Mouse (Mus musculus) left cerebral cortex, postnatal 4 days (tissue): ENCODE results near the gene Rxfp2. TPM values are rescaled to one million over a fixed set of nuclear protein-coding genes. Genes with fewer than 3 reads are reported as not detected.
A peak's percentile ranks its signal among the peaks of the same experiment; 100 is the strongest.

Source experiments
- DNase-seq: peaks from one replicate; pipeline ENCODE4 v3.0.0-alpha.2; 2022
- intact Hi-C: fragments of 180-260 bp; cut with DNase I; formaldehyde crosslinking; loops from one replicate; pipeline ENCODE4 v1.15.1; 2025
- total RNA-seq, 2 experiments: library from RNA; stranded (reverse); gene quantifications; 2 replicates each; pipeline ENCODE4 v1.2.3; 2021

Gene Rxfp2
- total RNA-seq, 2 experiments from 2014 or later = 1.4 to 1.5 TPM

GRCm38 (mm10) chr5:150036286-150036685 is 17.8 kb downstream of the Rxfp2 start:
- no peak for DNase-seq
- intact Hi-C loops = no loop called here

- intact Hi-C loops = no loop called here
Observed at GRCm38 (mm10) chr5:150036918-150037317, 18.4 kb downstream of the Rxfp2 start.

GRCm38 (mm10) chr5:150044533-150044932 is 26.1 kb downstream of the Rxfp2 start:
- DNase-seq = no peak
- intact Hi-C loops = no loop called here

More at GRCm38 (mm10) chr5:150036918-150037317, 18.4 kb downstream of the Rxfp2 start:
- DNase-seq = no peak

- intact Hi-C loops = no loop called here
- DNase-seq = no peak
Observed at GRCm38 (mm10) chr5:150046438-150046837, 28.0 kb downstream of the Rxfp2 start.

GRCm38 (mm10) chr5:150049946-150050345 is 31.5 kb downstream of the Rxfp2 start:
- intact Hi-C loops = no loop called here
- peak; percentile 34 for DNase-seq

- peak; percentile 52 for DNase-seq
- intact Hi-C loops = no loop called here
Observed at GRCm38 (mm10) chr5:150051828-150052227, 33.4 kb downstream of the Rxfp2 start.

- no peak for DNase-seq
- intact Hi-C loops = no loop called here
Observed at GRCm38 (mm10) chr5:150053294-150053693, 34.8 kb downstream of the Rxfp2 start.

GRCm38 (mm10) chr5:150053956-150054355 is 35.5 kb downstream of the Rxfp2 start:
- intact Hi-C loops = no loop called here
- DNase-seq = no peak

- DNase-seq = no peak
Observed at GRCm38 (mm10) chr5:150055322-150055721, 36.8 kb downstream of the Rxfp2 start.

GRCm38 (mm10) chr5:150056056-150056455 is 37.6 kb downstream of the Rxfp2 start:
- intact Hi-C loops = no loop called here
- no peak for DNase-seq

More at GRCm38 (mm10) chr5:150055322-150055721, 36.8 kb downstream of the Rxfp2 start:
- intact Hi-C loops = no loop called here

- intact Hi-C loops = no loop called here
- no peak for DNase-seq
Observed at GRCm38 (mm10) chr5:150058845-150059244, 40.4 kb downstream of the Rxfp2 start.

GRCm38 (mm10) chr5:150059466-150059865 is 41.0 kb downstream of the Rxfp2 start:
- intact Hi-C loops = no loop called here
- no peak for DNase-seq

GRCm38 (mm10) chr5:150061086-150061485 is 42.6 kb downstream of the Rxfp2 start:
- intact Hi-C loops = no loop called here
- no peak for DNase-seq

- intact Hi-C loops = no loop called here
- DNase-seq = no peak
Observed at GRCm38 (mm10) chr5:150064286-150064685, 45.8 kb downstream of the Rxfp2 start.

GRCm38 (mm10) chr5:150070086-150070485 is 51.6 kb downstream of the Rxfp2 start:
- intact Hi-C loops = no loop called here
- DNase-seq = peak; percentile 11

GRCm38 (mm10) chr5:150071738-150072137 is 53.3 kb downstream of the Rxfp2 start:
- DNase-seq = no peak

GRCm38 (mm10) chr5:150079866-150080797 is 61.7 kb downstream of the Rxfp2 start:
- no peak for DNase-seq
- intact Hi-C loops = no loop called here

More at GRCm38 (mm10) chr5:150071738-150072137, 53.3 kb downstream of the Rxfp2 start:
- intact Hi-C loops = no loop called here

- DNase-seq = no peak
- intact Hi-C loops = no loop called here
Observed at GRCm38 (mm10) chr5:150082696-150083095, 64.2 kb downstream of the Rxfp2 start.

- no peak for DNase-seq
- intact Hi-C loops = no loop called here
Observed at GRCm38 (mm10) chr5:150083190-150083589, 64.7 kb downstream of the Rxfp2 start.

GRCm38 (mm10) chr5:150097620-150098019 is 79.1 kb downstream of the Rxfp2 start:
- intact Hi-C loops = no loop called here
- DNase-seq = peak; percentile 49

GRCm38 (mm10) chr5:150098754-150099153 is 80.3 kb downstream of the Rxfp2 start:
- no peak for DNase-seq
- intact Hi-C loops = no loop called here

- DNase-seq = no peak
- intact Hi-C loops = no loop called here
Observed at GRCm38 (mm10) chr5:150101789-150102188, 83.3 kb downstream of the Rxfp2 start.
